Mouse (Mus musculus) ES-E14 (cell line): ENCODE measurements around the gene Sbf2. TPM values are rescaled to one million over a fixed set of nuclear protein-coding genes. Genes with fewer than 3 reads are reported as not detected.

Experiments used
- DNase-seq: peaks from one replicate; pipeline ENCODE4 v3.0.0-alpha.2; 2013; ENCODE audit warnings: low read depth, low spot score
- H3K27ac ChIP-seq: 2 replicates; pipeline ENCODE4 v1.5.1; 2012; ENCODE audit warnings: low read depth, mild to moderate bottlenecking, low read length, moderate library complexity, mixed read lengths; ENCODE audit not compliant: poor library complexity, insufficient read depth, severe bottlenecking
- H3K36me3 ChIP-seq: 2 replicates; pipeline ENCODE4 v1.6.1; 2012; ENCODE audit warnings: mild to moderate bottlenecking, low read length, moderate library complexity, mixed read lengths; ENCODE audit not compliant: control insufficient read depth, poor library complexity, insufficient read depth, severe bottlenecking
- H3K4me1 ChIP-seq, 2 experiments: fragments of 150-350 bp in 1 of 2; sonication (generic) in 1 of 2; 2 replicates each; pipeline ENCODE4 v1.6.1; 2012; ENCODE audit warnings: low read length in 2 of 2, mild to moderate bottlenecking in 1 of 2, mixed read lengths in 1 of 2; ENCODE audit not compliant: control insufficient read depth in 2 of 2, insufficient read depth in 2 of 2, poor library complexity in 1 of 2
- H3K4me3 ChIP-seq, 2 experiments: fragments of 150-350 bp in 1 of 2; sonication (generic) in 1 of 2; 2 replicates each; pipeline ENCODE4 v1.5.1; 2012; ENCODE audit warnings: low read length in 2 of 2, low read depth in 1 of 2, mild to moderate bottlenecking in 1 of 2, mixed read lengths in 1 of 2; ENCODE audit not compliant: insufficient read depth in 1 of 2, poor library complexity in 1 of 2, severe bottlenecking in 1 of 2
- H3K9ac ChIP-seq: 2 replicates; pipeline ENCODE4 v1.6.1; 2012; ENCODE audit warnings: low read depth, mild to moderate bottlenecking, low read length, mixed read lengths; ENCODE audit not compliant: poor library complexity, insufficient read depth, severe bottlenecking
- H3K9me3 ChIP-seq: fragments of 150-350 bp; sonication (generic); 2 replicates; pipeline ENCODE4 v1.6.1; 2012; ENCODE audit warnings: low read depth, mild to moderate bottlenecking, low read length; ENCODE audit not compliant: control insufficient read depth, insufficient read depth
- CHD2 ChIP-seq: IDR thresholded peaks from 2 replicates; pipeline ENCODE4 v1.6.1; 2014; ENCODE audit warnings: mild to moderate bottlenecking, low read depth, low read length, inconsistent platforms
- HCFC1 ChIP-seq: IDR thresholded peaks from 2 replicates; pipeline ENCODE4 v1.6.1; 2012; ENCODE audit warnings: low read length, inconsistent platforms, borderline replicate concordance; ENCODE audit not compliant: insufficient read depth
- MAFK ChIP-seq: IDR thresholded peaks from 2 replicates; pipeline ENCODE4 v1.6.1; 2014; ENCODE audit warnings: mild to moderate bottlenecking, low read depth, low read length, inconsistent platforms; ENCODE audit not compliant: insufficient read depth
- ZC3H11A ChIP-seq: IDR thresholded peaks from 2 replicates; pipeline ENCODE4 v1.6.1; 2012; ENCODE audit warnings: low read depth, mild to moderate bottlenecking, inconsistent platforms, low read length, borderline replicate concordance
- ZNF384 ChIP-seq: IDR thresholded peaks from 2 replicates; pipeline ENCODE4 v1.6.1; 2012; ENCODE audit warnings: low read depth, low read length, inconsistent platforms
- in situ Hi-C, 2 experiments: fragments of 600-800 bp; cut with MboI; formaldehyde crosslinking; loops; one replicate each; pipeline ENCODE4 v1.15.1; 2025; ENCODE audit warnings: low sequenced_read_pairs in 2 of 2, inconsistent platforms in 1 of 2; ENCODE audit not compliant: unreplicated experiment in 2 of 2
- total RNA-seq: library from RNA; depleted of rRNA; stranded (reverse); fragments of 300-350 nt; gene quantifications from 2 replicates; pipeline ENCODE4 v1.2.3, GENCODE M21; 2012

Sbf2 gene
- total RNA-seq, 1 experiment, result 17.4 TPM

- Histone ChIP-seq H3K27ac (no peak overlapping the region), H3K36me3 (peaks cover 7% of the 10 kb centered on the region; the same call in 1 of the 2 replicates), H3K9me3 (no peaks in the 10 kb centered on the region), H3K9ac (no peak overlapping the region), H3K4me3 (no peak overlapping the region), H3K4me1 (peaks cover 0 to 2% of the 10 kb centered on the region in 2 experiments; a peak in 1 of 4 replicates)
- DNase-seq, result no peak
- in situ Hi-C loops, result loop anchor here in 1 of 2 experiments (5.0 kb wide), 1 partner anchor 96 kb away; no protein-coding TSS in a partner anchor
- TF ChIP-seq CHD2 (no peak), MAFK (no peak), ZNF384 (no peak), HCFC1 (no peak), ZC3H11A (no peak)
Observed at GRCm38 (mm10) chr7:110263474-110263873, 351.2 kb downstream of the Sbf2 start.

DNA sequence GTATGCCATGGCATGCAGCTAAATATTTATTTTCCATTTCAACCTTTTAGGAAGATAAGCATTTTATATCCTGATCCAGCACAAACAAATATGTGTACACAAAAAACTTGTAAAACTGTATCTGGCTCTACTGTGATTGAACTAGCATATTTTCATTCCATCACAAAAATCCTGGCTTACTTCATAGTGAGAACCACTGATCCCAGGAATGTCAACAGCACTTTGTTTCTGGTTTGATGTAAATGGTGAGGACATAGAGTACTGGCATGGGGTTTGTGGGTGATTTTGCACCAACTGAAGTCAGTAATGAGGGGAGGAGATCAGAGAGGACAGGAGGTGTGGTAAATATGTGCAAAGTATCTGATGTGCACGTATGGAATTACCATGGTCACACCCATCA lies 352.1 kb downstream of the Sbf2 start:
- DNase-seq, result no peak
- in situ Hi-C loops, result loop anchor here in 1 of 2 experiments (5.0 kb wide), 1 partner anchor 95 kb away; no protein-coding TSS in a partner anchor
- TF ChIP-seq MAFK (no peak), HCFC1 (no peak), CHD2 (no peak), ZC3H11A (no peak), ZNF384 (no peak)
- Histone ChIP-seq H3K4me1 (peaks cover 0 to 2% of the 10 kb centered on the region in 2 experiments; a peak in 1 of 4 replicates), H3K4me3 (no peak overlapping the region), H3K36me3 (peaks cover 3% of the 10 kb centered on the region; the same call in 1 of the 2 replicates), H3K27ac (no peak overlapping the region), H3K9me3 (no peaks in the 10 kb centered on the region), H3K9ac (no peak overlapping the region)

DNA sequence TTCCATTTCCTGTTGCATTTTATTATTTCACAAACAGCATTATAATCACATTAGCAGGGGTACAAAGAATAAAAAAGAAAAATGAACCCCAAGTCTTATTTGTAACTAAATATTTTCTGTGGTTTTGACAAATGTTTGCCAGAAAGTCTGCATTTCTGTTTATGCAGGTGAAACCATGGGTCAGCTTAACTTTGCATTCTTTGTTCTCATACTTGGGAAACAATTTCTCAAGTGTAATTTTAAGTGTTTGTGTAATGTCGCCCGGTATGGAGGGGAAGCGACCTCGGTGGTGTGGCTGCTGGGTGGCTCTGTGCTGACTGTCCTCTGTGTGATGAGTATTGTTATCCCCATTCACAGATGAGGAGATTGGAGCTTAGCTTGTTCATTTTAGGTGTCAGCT lies 352.9 kb downstream of the Sbf2 start:
- no peaks in the 10 kb centered on the region for H3K4me1 ChIP-seq

DNA sequence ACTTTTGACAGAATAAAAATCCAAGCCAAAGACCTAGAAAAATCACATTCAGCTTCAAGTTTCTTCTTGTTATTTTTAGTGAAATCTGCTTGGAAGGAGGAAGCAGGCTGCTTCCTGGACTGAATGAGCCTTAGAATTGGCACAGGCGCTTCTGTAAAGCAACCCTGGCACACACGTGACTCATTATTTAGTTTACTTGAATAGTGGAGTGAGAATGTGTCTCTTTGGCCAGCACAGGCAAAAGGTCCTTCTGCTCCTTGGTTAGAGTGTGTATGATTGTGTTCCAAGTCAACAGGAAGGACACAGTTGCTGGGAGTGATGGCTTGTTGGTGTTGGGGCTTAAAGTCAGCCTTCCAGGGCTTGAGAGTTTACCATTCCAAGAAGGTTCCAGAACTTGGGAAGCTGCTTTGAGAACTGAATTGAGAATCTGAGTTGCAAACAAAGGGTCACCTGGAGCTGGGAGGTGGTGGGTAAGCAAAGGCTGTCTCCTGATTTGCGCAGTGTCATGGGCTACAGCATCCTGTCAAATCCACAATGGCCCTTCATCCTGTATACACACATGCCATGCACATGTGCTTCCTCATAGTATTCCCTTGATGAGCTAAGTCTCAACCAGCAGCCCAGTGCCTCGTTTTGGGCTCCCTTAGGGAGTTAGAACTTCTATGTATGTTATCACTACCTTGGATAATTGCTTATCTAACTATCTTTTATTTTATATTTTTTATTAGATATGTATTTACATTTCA lies 354.6 kb downstream of the Sbf2 start:
- in situ Hi-C loops, result loop anchor here in 1 of 2 experiments (5.0 kb wide), 1 partner anchor 93 kb away; no protein-coding TSS in a partner anchor
- H3K9ac ChIP-seq, result no peak overlapping the region
- TF ChIP-seq MAFK (no peak), CHD2 (no peak), HCFC1 (no peak), ZNF384 (no peak), ZC3H11A (no peak)
- no peaks in the 10 kb centered on the region for H3K4me1 ChIP-seq
- H3K4me3 ChIP-seq, result no peak overlapping the region
- no peaks in the 10 kb centered on the region for H3K9me3 ChIP-seq
- no peak for DNase-seq
- no peak overlapping the region for H3K27ac ChIP-seq
- peaks cover 5% of the 10 kb centered on the region; the same call in 1 of the 2 replicates for H3K36me3 ChIP-seq

More for the DNA sequence above, 352.9 kb downstream of the Sbf2 start:
- in situ Hi-C loops, result loop anchor here in 1 of 2 experiments (5.0 kb wide), 1 partner anchor 95 kb away; no protein-coding TSS in a partner anchor
- no peak overlapping the region for H3K4me3 ChIP-seq
- no peak overlapping the region for H3K9ac ChIP-seq
- peaks cover 5% of the 10 kb centered on the region; the same call in 1 of the 2 replicates for H3K36me3 ChIP-seq
- DNase-seq, result no peak
- H3K27ac ChIP-seq, result no peak overlapping the region
- no peak for TF ChIP-seq ZNF384
- no peak for TF ChIP-seq MAFK
- no peak for TF ChIP-seq HCFC1
- TF ChIP-seq ZC3H11A, result no peak
- no peaks in the 10 kb centered on the region for H3K9me3 ChIP-seq
